Mouse (Mus musculus): ENCODE measurements around the gene Arl6ip4. TPM values are rescaled to one million over a fixed set of nuclear protein-coding genes. Genes with fewer than 3 reads are reported as not detected.

Gene Arl6ip4
- polyA plus RNA-seq, 1 experiment = 82.5 TPM

GRCm38 (mm10) chr5:124083850-124084587, 31.9 kb upstream of the Arl6ip4 start:
- no peaks in the 10 kb centered on the region for H3K4me1 ChIP-seq (ENCODE audit: control insufficient read depth, insufficient read depth, low read length)
- TF ChIP-seq CTCF (IDR thresholded peaks at IDR 0.05; ENCODE audit: low read depth, low read length) = no peak
- TF ChIP-seq POLR2A (IDR thresholded peaks at IDR 0.05; ENCODE audit: insufficient read depth, low read length) = no peak
- TF ChIP-seq EP300 (IDR thresholded peaks at IDR 0.05; ENCODE audit: insufficient read depth, low read depth, low read length) = no peak
- no peaks in the 10 kb centered on the region for H3K36me3 ChIP-seq (ENCODE audit: control insufficient read depth, insufficient read depth, low read length, poor library complexity, severe bottlenecking)
- no peak overlapping the region for H3K27ac ChIP-seq (ENCODE audit: insufficient read depth, low read length)
- no peak overlapping the region for H3K9ac ChIP-seq (ENCODE audit: low read depth, poor library complexity, severe bottlenecking)
- no peak overlapping the region for H3K4me3 ChIP-seq (ENCODE audit: low read depth, low read length)
- H3K9me3 ChIP-seq (replicated peaks; ENCODE audit: control insufficient read depth, insufficient read depth, low read length, poor library complexity, severe bottlenecking) = no peaks in the 10 kb centered on the region
- no peaks in the 10 kb centered on the region for H3K27me3 ChIP-seq (ENCODE audit: control insufficient read depth, insufficient read depth, low read length, poor library complexity, severe bottlenecking)

- no peaks in the 10 kb centered on the region for H3K27me3 ChIP-seq (ENCODE audit: control insufficient read depth, insufficient read depth, low read length, poor library complexity, severe bottlenecking)
- no peaks in the 10 kb centered on the region for H3K9me3 ChIP-seq (replicated peaks; ENCODE audit: control insufficient read depth, insufficient read depth, low read length, poor library complexity, severe bottlenecking)
- no peak overlapping the region for H3K4me3 ChIP-seq (ENCODE audit: low read depth, low read length)
- H3K9ac ChIP-seq (ENCODE audit: low read depth, poor library complexity, severe bottlenecking) = no peak overlapping the region
- H3K27ac ChIP-seq (ENCODE audit: insufficient read depth, low read length) = no peak overlapping the region
- TF ChIP-seq CTCF (IDR thresholded peaks at IDR 0.05; ENCODE audit: low read depth, low read length) (peak; percentile 100), POLR2A (IDR thresholded peaks at IDR 0.05; ENCODE audit: insufficient read depth, low read length) (no peak), EP300 (IDR thresholded peaks at IDR 0.05; ENCODE audit: insufficient read depth, low read depth, low read length) (no peak)
- H3K4me1 ChIP-seq (ENCODE audit: control insufficient read depth, insufficient read depth, low read length) = no peaks in the 10 kb centered on the region
- H3K36me3 ChIP-seq (ENCODE audit: control insufficient read depth, insufficient read depth, low read length, poor library complexity, severe bottlenecking) = no peaks in the 10 kb centered on the region
These were observed 31.2 kb upstream of the Arl6ip4 start for GRCm38 (mm10) chr5:124084588-124085173.

- Histone ChIP-seq H3K4me1 (ENCODE audit: control insufficient read depth, insufficient read depth, low read length) (no peaks in the 10 kb centered on the region), H3K9ac (ENCODE audit: low read depth, poor library complexity, severe bottlenecking) (no peak overlapping the region), H3K36me3 (ENCODE audit: control insufficient read depth, insufficient read depth, low read length, poor library complexity, severe bottlenecking) (no peaks in the 10 kb centered on the region), H3K9me3 (replicated peaks; ENCODE audit: control insufficient read depth, insufficient read depth, low read length, poor library complexity, severe bottlenecking) (no peaks in the 10 kb centered on the region), H3K4me3 (ENCODE audit: low read depth, low read length) (no peak overlapping the region), H3K27ac (ENCODE audit: insufficient read depth, low read length) (no peak overlapping the region), H3K27me3 (ENCODE audit: control insufficient read depth, insufficient read depth, low read length, poor library complexity, severe bottlenecking) (no peaks in the 10 kb centered on the region)
- TF ChIP-seq EP300 (IDR thresholded peaks at IDR 0.05; ENCODE audit: insufficient read depth, low read depth, low read length) (no peak), CTCF (IDR thresholded peaks at IDR 0.05; ENCODE audit: low read depth, low read length) (no peak), POLR2A (IDR thresholded peaks at IDR 0.05; ENCODE audit: insufficient read depth, low read length) (no peak)
These were observed 30.4 kb upstream of the Arl6ip4 start for GRCm38 (mm10) chr5:124085513-124085912.

GRCm38 (mm10) chr5:124086876-124087275, 29.0 kb upstream of the Arl6ip4 start:
- TF ChIP-seq EP300 (IDR thresholded peaks at IDR 0.05; ENCODE audit: insufficient read depth, low read depth, low read length) (no peak), CTCF (IDR thresholded peaks at IDR 0.05; ENCODE audit: low read depth, low read length) (no peak), POLR2A (IDR thresholded peaks at IDR 0.05; ENCODE audit: insufficient read depth, low read length) (no peak)

GRCm38 (mm10) chr5:124089868-124090267, 26.0 kb upstream of the Arl6ip4 start:
- Histone ChIP-seq H3K9ac (ENCODE audit: low read depth, poor library complexity, severe bottlenecking) (no peak overlapping the region), H3K9me3 (replicated peaks; ENCODE audit: control insufficient read depth, insufficient read depth, low read length, poor library complexity, severe bottlenecking) (no peaks in the 10 kb centered on the region), H3K36me3 (ENCODE audit: control insufficient read depth, insufficient read depth, low read length, poor library complexity, severe bottlenecking) (no peaks in the 10 kb centered on the region), H3K27ac (ENCODE audit: insufficient read depth, low read length) (no peak overlapping the region), H3K4me1 (ENCODE audit: control insufficient read depth, insufficient read depth, low read length) (no peaks in the 10 kb centered on the region), H3K27me3 (ENCODE audit: control insufficient read depth, insufficient read depth, low read length, poor library complexity, severe bottlenecking) (no peaks in the 10 kb centered on the region), H3K4me3 (ENCODE audit: low read depth, low read length) (peak overlapping the region; percentile 13)
- TF ChIP-seq CTCF (IDR thresholded peaks at IDR 0.05; ENCODE audit: low read depth, low read length) = no peak

More at GRCm38 (mm10) chr5:124086876-124087275, 29.0 kb upstream of the Arl6ip4 start:
- H3K9ac ChIP-seq (ENCODE audit: low read depth, poor library complexity, severe bottlenecking) = no peak overlapping the region
- H3K9me3 ChIP-seq (replicated peaks; ENCODE audit: control insufficient read depth, insufficient read depth, low read length, poor library complexity, severe bottlenecking) = no peaks in the 10 kb centered on the region
- no peaks in the 10 kb centered on the region for H3K27me3 ChIP-seq (ENCODE audit: control insufficient read depth, insufficient read depth, low read length, poor library complexity, severe bottlenecking)
- H3K27ac ChIP-seq (ENCODE audit: insufficient read depth, low read length) = no peak overlapping the region
- no peaks in the 10 kb centered on the region for H3K36me3 ChIP-seq (ENCODE audit: control insufficient read depth, insufficient read depth, low read length, poor library complexity, severe bottlenecking)
- H3K4me3 ChIP-seq (ENCODE audit: low read depth, low read length) = no peak overlapping the region
- no peaks in the 10 kb centered on the region for H3K4me1 ChIP-seq (ENCODE audit: control insufficient read depth, insufficient read depth, low read length)

GRCm38 (mm10) chr5:124091951-124092406, 23.9 kb upstream of the Arl6ip4 start:
- Histone ChIP-seq H3K36me3 (ENCODE audit: control insufficient read depth, insufficient read depth, low read length, poor library complexity, severe bottlenecking) (no peaks in the 10 kb centered on the region), H3K4me3 (ENCODE audit: low read depth, low read length) (no peak overlapping the region), H3K27ac (ENCODE audit: insufficient read depth, low read length) (no peak overlapping the region), H3K9ac (ENCODE audit: low read depth, poor library complexity, severe bottlenecking) (no peak overlapping the region), H3K9me3 (replicated peaks; ENCODE audit: control insufficient read depth, insufficient read depth, low read length, poor library complexity, severe bottlenecking) (no peaks in the 10 kb centered on the region), H3K27me3 (ENCODE audit: control insufficient read depth, insufficient read depth, low read length, poor library complexity, severe bottlenecking) (no peaks in the 10 kb centered on the region), H3K4me1 (ENCODE audit: control insufficient read depth, insufficient read depth, low read length) (no peaks in the 10 kb centered on the region)
- TF ChIP-seq CTCF (IDR thresholded peaks at IDR 0.05; ENCODE audit: low read depth, low read length) = no peak
